Mouse (Mus musculus) adrenal gland, adult 18-20 months (tissue): ENCODE results near the gene Esrrg. TPM values are rescaled to one million over a fixed set of nuclear protein-coding genes. Genes with fewer than 3 reads are reported as not detected.
A peak's percentile ranks its signal among the peaks of the same experiment; 100 is the strongest.

ENCODE experiments used
- DNase-seq, 2 experiments: peaks; one replicate each; pipeline ENCODE4 v3.0.0; 2021 to 2022; ENCODE audit warnings: low spot score in 2 of 2
- total RNA-seq, 2 experiments: library from RNA; stranded (reverse); gene quantifications; 1 replicate in 1 of 2; 2 replicates in 1 of 2; pipeline ENCODE4 v1.2.3; 2021

Gene Esrrg
- total RNA-seq, 2 experiments from 2014 or later, result 13.2 to 13.4 TPM

DNA sequence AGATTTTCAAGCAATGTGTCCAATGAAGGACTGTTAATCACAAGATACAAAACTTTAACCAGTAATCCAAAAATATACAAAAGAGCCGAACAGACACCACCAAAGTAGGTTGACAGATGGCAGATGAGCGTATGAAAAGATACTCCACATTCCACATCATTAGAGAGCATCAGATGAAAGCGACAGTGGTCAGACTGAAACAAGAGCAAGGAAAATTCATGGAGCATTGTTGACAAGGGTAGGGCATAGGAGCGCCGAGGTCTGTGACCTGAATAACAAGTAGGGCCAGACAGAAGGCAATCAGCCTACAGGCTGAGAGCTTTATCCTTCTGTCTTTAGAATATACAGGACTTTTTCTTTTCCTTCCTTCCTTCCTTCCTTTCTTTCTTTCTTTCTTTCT lies 157.0 kb downstream of the Esrrg start:
- DNase-seq, result no peak

DNA sequence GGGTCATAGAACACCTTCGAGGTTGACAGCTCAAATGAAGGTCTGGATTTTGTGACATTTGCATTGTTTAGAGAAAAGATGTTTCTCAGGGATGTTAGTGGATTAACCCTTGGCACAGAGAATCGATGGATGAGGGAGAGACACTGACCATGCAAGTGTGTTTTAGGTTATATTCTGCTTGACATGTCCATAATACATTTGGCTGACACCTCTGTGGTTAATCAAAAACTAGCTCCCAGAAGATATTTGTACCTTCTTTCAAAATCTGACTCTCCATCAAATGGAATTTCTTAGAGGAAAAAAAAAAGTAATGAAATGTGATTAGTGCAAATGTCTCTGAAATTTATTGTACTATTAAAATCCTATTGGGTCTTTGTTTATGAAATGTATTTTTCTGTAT lies 158.8 kb downstream of the Esrrg start:
- no peak for DNase-seq

DNA sequence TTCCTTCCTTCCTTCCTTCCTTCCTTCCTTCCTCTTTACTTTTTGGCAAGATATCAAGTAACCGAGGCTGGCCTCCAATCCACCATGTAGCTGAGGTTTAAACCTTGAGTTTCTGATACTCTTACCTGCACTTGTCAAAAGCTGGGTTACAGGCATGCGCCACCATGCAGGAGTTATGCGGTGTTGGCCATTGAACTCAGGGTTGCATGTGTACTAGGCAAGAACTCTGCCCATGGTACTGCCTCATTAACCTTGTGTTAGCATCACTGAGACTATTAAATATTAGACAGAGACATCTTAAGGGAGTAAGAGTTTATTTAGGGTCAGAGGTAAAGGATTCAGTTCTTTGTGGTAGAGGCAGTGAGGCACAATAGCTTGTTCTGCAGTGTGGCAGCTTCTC lies 161.6 kb downstream of the Esrrg start:
- no peak for DNase-seq

DNA sequence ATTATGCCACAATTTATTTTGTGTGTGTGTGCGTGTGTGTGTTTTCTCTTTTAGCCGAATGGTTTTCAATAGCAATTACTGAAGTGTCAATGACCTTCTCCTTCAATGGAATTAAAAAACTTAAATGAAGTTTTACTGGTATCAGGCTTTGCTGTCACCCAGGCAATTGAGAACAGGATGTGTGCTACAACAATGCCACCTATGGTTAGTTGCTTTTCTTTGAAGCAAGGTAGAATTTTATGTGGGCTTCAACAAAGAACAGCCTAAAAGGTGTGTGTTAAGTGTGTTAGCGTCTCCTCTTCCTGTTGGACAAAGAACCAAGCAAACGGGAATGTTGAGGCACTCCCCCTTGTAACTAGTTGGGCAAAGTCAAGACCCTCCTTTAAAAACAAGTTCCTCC lies 162.5 kb downstream of the Esrrg start:
- no peak for DNase-seq

GRCm38 (mm10) chr1:187779589-187780178 lies 171.1 kb downstream of the Esrrg start:
- no peak for DNase-seq

GRCm38 (mm10) chr1:187785226-187785625 lies 176.6 kb downstream of the Esrrg start:
- no peak for DNase-seq

GRCm38 (mm10) chr1:187787055-187788016 lies 178.7 kb downstream of the Esrrg start:
- DNase-seq, result no peak

- no peak for DNase-seq
These were observed 185.8 kb downstream of the Esrrg start for GRCm38 (mm10) chr1:187794240-187794930.

DNA sequence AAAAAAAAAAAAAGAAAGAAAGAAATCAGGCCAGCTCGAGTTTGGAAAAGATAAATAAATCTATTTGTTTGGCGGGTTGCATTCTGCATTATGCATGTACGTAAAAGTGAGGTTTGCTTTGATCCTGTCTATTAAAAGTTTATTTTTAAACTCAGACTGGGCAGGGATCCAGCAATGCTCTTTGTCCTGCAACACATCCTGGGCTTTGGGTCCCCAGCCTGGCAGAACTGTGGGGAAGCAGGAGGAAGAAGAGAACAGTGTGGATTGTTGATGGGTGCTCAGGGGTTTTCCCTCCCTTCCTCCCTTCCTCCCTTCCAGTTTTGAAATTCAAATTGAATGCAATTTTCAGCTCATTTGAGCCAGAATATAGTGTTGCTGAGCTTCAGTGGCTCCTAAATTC lies 187.0 kb downstream of the Esrrg start:
- DNase-seq, result no peak

DNA sequence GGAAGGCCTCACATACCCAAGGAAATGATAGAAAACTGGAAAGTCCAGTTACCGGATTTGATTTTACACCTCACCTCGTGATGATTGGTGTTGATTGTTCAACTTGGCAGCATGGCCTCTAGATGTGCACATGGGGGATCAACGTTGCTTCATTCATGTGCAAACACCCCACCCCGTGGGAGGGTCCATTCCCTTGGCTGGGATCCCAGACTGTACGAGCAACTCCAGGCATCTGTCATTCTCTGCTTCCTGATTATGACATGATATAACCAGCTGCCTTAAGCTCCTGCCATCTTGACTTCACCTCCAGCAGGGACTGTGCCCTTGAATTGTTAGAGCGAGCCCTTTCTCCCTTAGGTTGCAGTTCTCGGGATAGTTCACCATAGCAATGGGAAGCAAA lies 190.7 kb downstream of the Esrrg start:
- no peak for DNase-seq

GRCm38 (mm10) chr1:187800761-187801160 lies 192.2 kb downstream of the Esrrg start:
- peak; percentile 21 to 26 for DNase-seq

GRCm38 (mm10) chr1:187803566-187803965 lies 195.0 kb downstream of the Esrrg start:
- DNase-seq, result no peak

GRCm38 (mm10) chr1:187803997-187804396 lies 195.4 kb downstream of the Esrrg start:
- no peak for DNase-seq

GRCm38 (mm10) chr1:187805001-187805400 lies 196.4 kb downstream of the Esrrg start:
- DNase-seq, result no peak

DNA sequence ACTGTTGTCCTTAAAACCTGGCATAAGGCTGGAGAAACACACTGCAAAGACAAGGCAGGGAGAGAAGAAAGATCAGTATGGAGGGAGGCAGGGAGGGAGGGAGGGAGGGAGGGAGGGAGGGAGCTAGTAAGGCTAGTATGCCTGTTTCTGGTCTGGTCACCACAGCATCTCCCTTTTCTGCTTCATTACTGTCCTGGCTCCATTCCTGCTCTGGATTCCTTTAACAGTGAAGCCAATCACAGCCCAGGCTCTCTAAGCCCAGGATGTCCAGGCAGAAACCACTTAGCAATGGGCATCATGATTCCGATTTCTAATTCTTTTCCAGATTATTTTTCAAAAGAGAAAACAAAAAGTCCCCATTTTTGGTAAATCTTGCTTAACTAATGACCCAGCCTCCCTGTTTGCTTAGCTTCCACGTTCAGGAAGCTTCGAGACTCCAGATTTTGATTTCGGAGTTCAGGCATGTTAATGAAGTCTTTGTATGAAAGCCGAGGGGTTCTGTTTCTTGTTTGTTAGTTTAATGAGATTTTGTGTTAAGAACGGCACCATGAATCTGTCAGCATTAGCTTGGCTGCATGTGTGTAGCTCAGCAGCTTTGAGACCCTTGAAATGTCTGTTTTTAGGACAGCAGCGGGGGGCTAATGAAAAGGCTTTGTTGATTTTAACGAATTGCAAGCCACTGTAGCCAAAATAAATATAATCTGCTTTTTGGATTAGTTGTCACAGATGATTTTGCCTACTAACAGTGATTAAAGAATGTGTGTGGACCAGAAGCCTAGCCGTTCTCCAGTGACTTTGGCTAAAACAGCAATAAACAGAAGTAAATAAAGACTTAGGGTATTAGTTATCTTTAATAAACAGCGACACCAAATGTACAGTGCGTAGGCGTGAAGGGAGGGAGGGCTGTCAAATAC lies 199.1 kb downstream of the Esrrg start:
- no peak for DNase-seq

DNA sequence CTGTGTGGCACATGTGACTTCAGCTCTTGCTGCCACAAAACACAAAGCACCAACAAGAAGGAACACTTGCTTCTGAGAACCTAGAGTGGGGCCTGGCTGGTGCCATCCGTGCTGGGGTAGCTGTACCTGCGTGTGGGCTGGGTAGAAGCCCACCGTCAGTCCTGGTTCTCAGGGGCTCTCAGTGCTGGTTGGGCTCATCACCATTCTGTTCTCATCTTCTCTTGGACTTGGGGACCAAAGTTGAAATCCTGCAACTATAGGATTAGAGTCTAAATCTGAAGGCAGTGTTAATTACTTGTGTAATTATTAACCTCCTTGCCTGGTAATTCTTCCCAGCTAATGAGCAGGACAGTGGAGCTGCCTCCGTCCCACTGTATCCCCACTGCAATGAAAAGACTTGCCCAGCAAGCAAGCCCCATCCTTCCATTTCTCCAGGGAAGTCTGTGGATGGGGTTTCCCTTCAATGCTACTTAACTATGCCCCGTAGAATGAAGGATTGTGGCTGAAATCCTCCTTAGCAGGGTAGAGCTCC lies 199.9 kb downstream of the Esrrg start:
- DNase-seq, result no peak

GRCm38 (mm10) chr1:187809546-187809945 lies 201.0 kb downstream of the Esrrg start:
- peak in 1 of 2 experiments; percentile 38 for DNase-seq

- DNase-seq, result no peak
These were observed 210.8 kb downstream of the Esrrg start for GRCm38 (mm10) chr1:187819406-187819805.

DNA sequence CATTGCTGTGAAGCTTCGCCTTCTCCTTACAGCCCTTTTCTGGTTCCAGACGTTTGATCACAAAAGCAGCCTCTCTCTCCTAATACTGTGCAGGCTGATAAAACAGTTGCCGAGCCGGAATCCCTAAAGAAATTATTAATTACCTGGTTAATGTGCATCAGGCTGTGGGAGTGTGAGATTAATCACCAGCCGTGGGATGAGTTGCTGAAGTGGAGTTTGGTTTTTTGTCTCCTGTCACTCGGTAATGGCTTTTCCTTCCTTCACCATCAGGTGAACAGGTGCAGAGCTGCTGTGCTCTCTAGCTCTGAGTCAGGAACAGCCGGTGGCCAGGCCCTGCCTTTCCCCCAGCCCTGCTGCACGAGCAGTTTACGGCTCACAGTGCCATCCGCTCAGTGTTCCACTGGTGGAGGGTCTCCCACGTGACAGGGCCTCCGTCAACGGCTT lies 212.8 kb downstream of the Esrrg start:
- no peak for DNase-seq

- no peak for DNase-seq
These were observed 214.8 kb downstream of the Esrrg start for GRCm38 (mm10) chr1:187823351-187823750.
